Mouse (Mus musculus): ENCODE measurements around the gene Skint1.
"Not testable (repeated sequence)": the region's sequence is repeated elsewhere in the genome, so short reads cannot be mapped to it uniquely, and the experiment has no call there.

Gene Skint1

DNA sequence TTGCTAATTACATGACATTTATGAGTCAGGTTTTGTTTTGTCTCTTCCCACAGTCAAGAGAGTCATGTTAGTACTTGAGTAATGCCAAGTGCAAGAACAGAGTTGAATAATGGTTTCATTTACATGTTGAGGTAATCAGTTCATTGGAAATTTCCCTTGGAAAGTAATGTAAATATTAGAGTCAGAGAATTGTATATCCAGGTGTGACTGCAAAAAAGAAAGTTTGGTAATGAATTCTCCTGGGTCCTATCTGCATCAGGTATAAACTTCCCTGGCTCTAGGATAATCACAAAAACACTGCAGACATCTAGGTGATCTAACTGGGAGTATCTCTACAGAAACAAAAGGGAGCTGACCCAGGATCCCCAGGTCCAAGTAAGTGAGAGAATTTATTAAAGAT is at the start of gene Skint1:
Skint1 (plus strand) TSS at position 301 of the 400 bp plus-strand sequence.
- no peak for DNase-seq

GRCm38 (mm10) chr4:111961309-111961708 is 44.8 kb upstream of the Skint1 start:
- DNase-seq = no peak

GRCm38 (mm10) chr4:111963241-111963640 is 42.8 kb upstream of the Skint1 start:
- not testable (repeated sequence) for DNase-seq

- DNase-seq = no peak
Observed at GRCm38 (mm10) chr4:111963669-111964068, 42.4 kb upstream of the Skint1 start.

GRCm38 (mm10) chr4:111972623-111973022 is 33.4 kb upstream of the Skint1 start, which contains the start of gene Skint7:
Skint7 (plus strand) TSS chr4:111972923.
- no peak for DNase-seq

DNA sequence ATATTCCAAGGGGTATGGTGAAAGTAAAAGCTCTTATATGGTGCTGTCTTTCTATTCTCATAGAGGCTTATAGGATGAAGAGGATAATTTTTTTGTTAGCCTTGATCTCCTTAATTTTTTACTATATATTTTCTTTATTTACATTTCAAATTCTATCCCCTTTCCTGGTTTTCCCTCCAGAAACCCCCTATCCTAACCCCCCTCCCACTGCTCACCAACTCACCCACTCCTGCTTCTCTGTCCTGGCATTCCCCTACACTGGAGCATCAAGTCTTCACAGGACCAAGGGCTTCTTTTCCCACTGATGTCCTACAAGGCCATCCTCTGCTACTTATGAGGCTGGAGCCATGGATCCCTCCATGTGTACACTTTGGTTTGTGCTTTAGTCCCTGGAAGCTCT is 65.6 kb downstream of the Skint1 start, which contains the start of gene Skint4:
Skint4 (plus strand) TSS at position 301 of the 400 bp plus-strand sequence.
- DNase-seq = no peak
